ENCODE assay signal across 8 mouse cellular contexts in genomic region chr2:181522811-181523210, GRCm38 (mm10). TPM values are rescaled to one million over a fixed set of nuclear protein-coding genes. Genes with fewer than 3 reads are reported as not detected.
DNase-seq lines count a peak whose midpoint lies in the region; ATAC-seq and TF ChIP-seq lines count a peak whose summit lies in the region.

No protein-coding gene starts in this region.

- peaks cover 14% of the 10 kb centered on the region for H3K4me1 ChIP-seq in lung, adult 2 months (ENCODE audit: control insufficient read depth, insufficient read depth, low read length)
- peaks cover 5% of the 10 kb centered on the region for H3K4me1 ChIP-seq in spleen, adult 2 months (ENCODE audit: control insufficient read depth, insufficient read depth, insufficient read length)

- DNase-seq in embryo, embryonic 10 days (ENCODE audit: low spot score), result peak; percentile 47
- no peak for DNase-seq in embryo, embryonic 9.5 days (ENCODE audit: extremely low spot score)
- DNase-seq in lung, adult 2 months, result no peak
- no peak for DNase-seq in lung, postnatal 25 days (ENCODE audit: low spot score)
- peak; percentile 22 to 55 for DNase-seq in cerebellum, postnatal 25 days
- DNase-seq in liver, result peak; percentile 62
- peak; percentile 8 to 37 for DNase-seq in spleen, adult 2 months (ENCODE audit: low read depth in 1 of 2, low spot score in 2 of 2)

- ATAC-seq in inflammation-experienced regulatory T-cells, adult 6 months, result no peak

- H3K27ac ChIP-seq in spleen, adult 2 months (ENCODE audit: insufficient read depth, low read length), result no peak overlapping the region

- no peak for TF ChIP-seq POLR2A in lung, adult 2 months (IDR thresholded peaks at IDR 0.05; ENCODE audit: borderline replicate concordance, extremely low read depth, low read depth, low read length)
- no peak for TF ChIP-seq POLR2A in spleen, adult 2 months (IDR thresholded peaks at IDR 0.05; ENCODE audit: low read depth, low read length)

- WGBS in lung, adult 2 months, result 65% methylated on average over 5 of the region's 5 CpGs
- WGBS in spleen, adult 2 months, result 66% methylated on average over 5 of the region's 5 CpGs

- H3K27me3 ChIP-seq in spleen, adult 2 months (ENCODE audit: control insufficient read depth, insufficient read depth, low read length), result no peaks in the 10 kb centered on the region

- H3K4me3 ChIP-seq in lung, adult 2 months (replicated peaks; ENCODE audit: extremely low read depth, low read depth, low read length), result no peak overlapping the region
- H3K4me3 ChIP-seq in spleen, adult 2 months (ENCODE audit: extremely low read depth, insufficient read depth, insufficient read length), result no peak overlapping the region

- TF ChIP-seq CTCF in lung, adult 2 months (IDR thresholded peaks at IDR 0.05; ENCODE audit: insufficient read depth, low read length), result peak; percentile 25; the same call in 1 of the 2 replicates
- peak; percentile 9; the same call in 1 of the 2 replicates for TF ChIP-seq CTCF in spleen, adult 2 months (IDR thresholded peaks at IDR 0.05; ENCODE audit: extremely low read depth, insufficient read depth, insufficient read length, insufficient replicate concordance)

- H3K36me3 ChIP-seq in spleen, adult 2 months (ENCODE audit: control insufficient read depth, insufficient read depth, low read length), result peaks cover 2% of the 10 kb centered on the region; the same call in 1 of the 2 replicates

RNA-seq across cellular contexts. Expression of gene Dnajc5, which starts 2.5 kb away (rescaled TPM):
- 47.4 and 76.4 TPM in 2 replicates for polyA plus RNA-seq in lung, adult 2 months (2012; rRNA removed)
- polyA plus RNA-seq in spleen, adult 2 months (2012; rRNA removed), result 54.4 and 59.4 TPM in 2 replicates
- 10 to 100 TPM; 37.5 to 41.7 (median 39.3) TPM for polyA plus RNA-seq in inflammation-experienced regulatory T-cells, adult 6 months (2017; shearing (Covaris generic))

RNA-seq across cellular contexts. Expression of gene Tpd52l2, which starts 25.9 kb away (rescaled TPM):
- polyA plus RNA-seq in lung, adult 2 months (2012; rRNA removed), result 44.8 and 47.3 TPM in 2 replicates
- 17.5 and 18.8 TPM in 2 replicates for polyA plus RNA-seq in spleen, adult 2 months (2012; rRNA removed)
- polyA plus RNA-seq in inflammation-experienced regulatory T-cells, adult 6 months (2017; shearing (Covaris generic)), result 100 to 1,000 TPM in 2 of 3 experiments, 10 to 100 TPM in 1; 89.9 to 113 (median 102) TPM

RNA-seq across cellular contexts. Expression of gene Abhd16b, which starts 29.8 kb away (rescaled TPM):
- not detected in 2 replicates for polyA plus RNA-seq in lung, adult 2 months (2012; rRNA removed)
- polyA plus RNA-seq in spleen, adult 2 months (2012; rRNA removed), result 0.15 and 0.36 TPM in 2 replicates
- polyA plus RNA-seq in inflammation-experienced regulatory T-cells, adult 6 months (2017; shearing (Covaris generic)), result not detected

Comparison
In these comparisons a context has a peak if more than half of its experiments do, and no peak if none do; other contexts are left out.
1. DNase-seq: peak in embryo, embryonic 10 days (single experiment), cerebellum, postnatal 25 days (2 of 2), liver (single experiment) and spleen, adult 2 months (2 of 2); none in embryo, embryonic 9.5 days (single experiment), lung, adult 2 months (single experiment) and lung, postnatal 25 days (single experiment).